Mouse (Mus musculus) gastrocnemius, postnatal 25 days (tissue): Measurements from ENCODE around the gene Plbd1. TPM values are rescaled to one million over a fixed set of nuclear protein-coding genes. Genes with fewer than 3 reads are reported as not detected.

Experiments used
- total RNA-seq, 2 experiments: library from RNA; stranded (reverse); gene quantifications; 1 replicate in 1 of 2; 2 replicates in 1 of 2; pipeline ENCODE4 v1.2.3; 2021

Plbd1 gene
- total RNA-seq, 2 experiments from 2014 or later = 18.3 to 18.8 TPM

Other genes starting within 250 kb of the Plbd1 start
- not detected for gene E330021D16Rik, start 246.4 kb downstream of the Plbd1 start, total RNA-seq
- gene Atf7ip, start 155.8 kb downstream of the Plbd1 start, total RNA-seq = 10 to 100 TPM; 38.2 to 43.5 TPM
- not detected for gene Gucy2c, start 119.8 kb upstream of the Plbd1 start, total RNA-seq
- 1 to 10 TPM; 4.7 TPM for gene Hist4h4, start 142.5 kb upstream of the Plbd1 start, total RNA-seq
- gene H2afj, start 146.3 kb upstream of the Plbd1 start, total RNA-seq = 10 to 100 TPM; 16.4 to 17.9 TPM
- not detected for gene BC049715, start 165.7 kb upstream of the Plbd1 start, total RNA-seq
- gene Wbp11, start 166.3 kb upstream of the Plbd1 start, total RNA-seq = 10 to 100 TPM; 48.1 to 49.0 TPM
- under 1 TPM; 0.24 to 0.26 TPM for gene Smco3, start 173.5 kb upstream of the Plbd1 start, total RNA-seq
- gene Art4, start 195.8 kb upstream of the Plbd1 start, total RNA-seq = under 1 TPM; 0.18 to 0.54 TPM
- gene Mgp, start 213.9 kb upstream of the Plbd1 start, total RNA-seq = 100 to 1,000 TPM; 102 to 127 TPM